Mouse (Mus musculus) erythroblast, embryonic 14.5 days (primary cell): ENCODE data around the gene Tomm70a. TPM values are rescaled to one million over a fixed set of nuclear protein-coding genes. Genes with fewer than 3 reads are reported as not detected.

Experiments used
- H3K27me3 ChIP-seq: 2 replicates; pipeline ENCODE4 v1.6.1; 2012; ENCODE audit warnings: inconsistent platforms; ENCODE audit not compliant: control insufficient read depth
- H3K36me3 ChIP-seq: 2 replicates; pipeline ENCODE4 v1.6.1; 2012; ENCODE audit warnings: mild to moderate bottlenecking, inconsistent platforms; ENCODE audit not compliant: control insufficient read depth
- H3K4me1 ChIP-seq: 2 replicates; pipeline ENCODE4 v1.6.1; 2012; ENCODE audit warnings: inconsistent platforms; ENCODE audit not compliant: control insufficient read depth
- H3K4me3 ChIP-seq: replicated peaks from 2 replicates; pipeline ENCODE3; 2012; ENCODE audit warnings: moderate library complexity, mild to moderate bottlenecking, inconsistent platforms
- H3K9me3 ChIP-seq: 2 replicates; pipeline ENCODE4 v1.6.1; 2012; ENCODE audit warnings: low read length, inconsistent platforms, mixed read lengths; ENCODE audit not compliant: control insufficient read depth
- GATA1 ChIP-seq: IDR thresholded peaks from 2 replicates; pipeline ENCODE4 v1.6.1; 2012; ENCODE audit warnings: low read length, inconsistent platforms, mixed read lengths
- TAL1 ChIP-seq: IDR thresholded peaks from 3 replicates; pipeline ENCODE4 v1.6.1; 2012; ENCODE audit warnings: low read length, inconsistent platforms, mixed read lengths
- polyA plus RNA-seq: library from polyadenylated mRNA; stranded (reverse); fragments of >175 nt; gene quantifications from 2 replicates; pipeline ENCODE4 v1.2.3, GENCODE M21; 2012

The Tomm70a gene
- polyA plus RNA-seq, 1 experiment: 0.90 TPM

DNA sequence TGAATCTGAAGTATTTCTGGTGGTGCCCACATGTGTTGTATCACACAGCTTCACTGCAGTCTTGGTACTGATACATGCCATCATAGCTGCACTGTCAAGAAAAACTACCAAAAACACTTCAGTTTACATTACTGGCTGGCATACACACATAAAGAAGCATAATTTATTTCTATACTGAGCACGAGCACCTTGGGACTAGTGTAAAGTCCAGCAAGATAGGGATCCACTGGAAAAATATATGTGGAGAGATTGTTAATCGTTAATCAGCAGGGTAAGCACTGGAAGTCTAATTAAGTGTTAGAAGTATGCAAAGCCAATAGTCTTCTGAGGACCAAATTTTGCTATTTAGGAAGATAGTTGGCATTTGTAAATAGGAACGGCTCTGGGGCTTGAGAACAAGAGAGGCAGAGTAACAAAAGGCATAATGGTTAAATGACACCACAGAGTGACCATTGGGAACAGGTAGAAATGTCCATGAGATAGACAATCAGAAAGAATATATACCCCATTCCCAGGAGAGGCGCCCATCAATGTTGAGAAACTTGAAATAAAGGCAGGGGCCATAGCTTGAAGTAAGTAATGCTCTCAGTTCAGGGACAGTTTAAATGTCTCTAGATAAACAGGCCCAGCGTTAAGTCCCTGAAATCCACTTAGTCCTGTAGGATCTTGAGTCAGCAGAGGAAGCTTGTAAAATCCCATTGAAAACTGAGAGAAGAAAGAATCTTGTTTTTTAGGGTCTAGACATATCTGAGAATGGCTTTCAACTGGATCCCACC is 15.1 kb upstream of the Tomm70a start:
- Histone ChIP-seq H3K9me3 (no peaks in the 10 kb centered on the region), H3K27me3 (no peaks in the 10 kb centered on the region; the same call in 1 of the 2 replicates), H3K4me3 (no peak overlapping the region), H3K36me3 (no peaks in the 10 kb centered on the region), H3K4me1 (no peaks in the 10 kb centered on the region)
- TF ChIP-seq GATA1 (no peak), TAL1 (no peak)

DNA sequence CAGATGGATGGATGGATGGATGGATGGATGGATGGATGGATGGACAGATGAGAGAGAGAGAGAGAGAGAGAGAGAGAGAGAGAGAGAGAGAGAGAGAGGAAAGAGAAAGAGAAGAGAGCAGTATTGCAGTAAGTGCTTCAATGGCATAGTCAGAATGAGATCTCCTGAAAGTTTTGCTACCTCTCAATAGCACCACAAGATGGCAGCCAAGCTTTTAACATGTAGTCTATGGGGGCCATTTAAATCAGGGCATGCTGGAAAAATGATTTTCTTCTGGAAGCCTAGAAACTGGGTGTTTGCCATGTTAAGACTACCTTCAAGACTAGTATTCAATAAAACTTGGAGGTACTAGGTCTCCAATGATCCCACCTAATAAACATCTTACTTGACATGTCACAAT is 5.4 kb upstream of the Tomm70a start:
- Histone ChIP-seq H3K4me3 (no peak overlapping the region), H3K9me3 (no peaks in the 10 kb centered on the region), H3K36me3 (no peaks in the 10 kb centered on the region), H3K4me1 (peaks cover 3% of the 10 kb centered on the region), H3K27me3 (peaks cover 22% of the 10 kb centered on the region)
- TF ChIP-seq TAL1 (no peak), GATA1 (no peak)

DNA sequence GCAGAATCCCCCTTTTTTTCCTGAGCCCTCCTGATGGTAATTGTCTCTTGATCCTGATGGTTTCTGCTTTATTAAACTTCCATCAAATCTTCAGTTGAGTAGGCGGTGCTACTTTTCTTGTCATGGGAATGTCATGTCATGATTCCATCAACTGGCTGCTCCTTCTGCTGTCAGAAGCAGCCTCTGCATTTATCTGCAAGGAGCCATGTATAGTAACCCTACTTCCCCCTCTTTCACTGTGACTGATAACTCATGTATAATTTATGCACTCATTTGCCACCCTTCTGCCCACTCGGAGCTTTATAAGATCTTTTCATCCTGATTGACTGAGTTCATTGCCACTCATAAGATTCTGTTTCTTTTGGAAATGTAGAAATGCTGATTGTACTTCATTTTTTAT is 3.9 kb upstream of the Tomm70a start:
- H3K9me3 ChIP-seq: no peaks in the 10 kb centered on the region
- no peaks in the 10 kb centered on the region for H3K36me3 ChIP-seq
- H3K4me3 ChIP-seq: no peak overlapping the region
- peaks cover 19% of the 10 kb centered on the region for H3K27me3 ChIP-seq
- peaks cover 13% of the 10 kb centered on the region for H3K4me1 ChIP-seq
- no peak for TF ChIP-seq GATA1
- TF ChIP-seq TAL1: no peak

DNA sequence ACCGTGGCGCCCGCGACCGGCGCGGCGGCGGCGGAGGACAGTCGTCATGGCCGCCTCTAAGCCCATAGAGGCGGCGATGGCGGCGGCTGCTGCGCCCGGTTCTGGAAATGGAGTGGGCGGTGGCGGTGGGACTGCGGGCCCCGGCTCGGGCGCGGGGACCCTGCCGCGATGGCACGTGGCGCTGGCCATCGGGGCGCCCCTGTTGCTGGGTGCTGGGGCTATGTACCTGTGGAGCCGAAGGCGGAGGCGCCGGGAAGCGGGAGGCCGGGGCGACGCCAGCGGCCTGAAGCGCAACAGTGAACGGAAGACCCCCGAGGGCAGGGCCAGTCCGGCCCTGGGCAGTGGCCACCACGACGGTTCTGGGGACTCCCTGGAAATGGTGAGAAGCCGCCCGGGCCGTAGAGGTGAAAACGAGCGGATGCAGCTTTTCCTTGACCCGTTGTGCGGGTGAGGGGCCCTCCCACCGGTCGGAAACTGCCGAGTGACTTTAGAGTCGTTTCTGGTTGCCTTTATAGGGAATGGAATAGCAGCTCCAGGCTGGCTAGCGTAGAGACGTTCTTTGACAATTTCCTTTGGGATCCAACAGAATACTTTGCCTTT is 413 bp downstream of the Tomm70a start:
- peaks cover 7% of the 10 kb centered on the region for H3K27me3 ChIP-seq
- peak overlapping the region; percentile 97 for H3K4me3 ChIP-seq
- H3K9me3 ChIP-seq: no peaks in the 10 kb centered on the region
- no peak for TF ChIP-seq TAL1
- no peak for TF ChIP-seq GATA1
- peaks cover 7% of the 10 kb centered on the region for H3K36me3 ChIP-seq
- peaks cover 32% of the 10 kb centered on the region for H3K4me1 ChIP-seq

GRCm38 (mm10) chr16:57122682-57123445 is 1.4 kb downstream of the Tomm70a start:
- H3K36me3 ChIP-seq: peaks cover 11% of the 10 kb centered on the region
- peaks cover 3% of the 10 kb centered on the region; the same call in 1 of the 2 replicates for H3K27me3 ChIP-seq
- peak overlapping the region; percentile 97 for H3K4me3 ChIP-seq
- TF ChIP-seq GATA1: peak; percentile 21; the same call in 1 of the 2 replicates
- TF ChIP-seq TAL1: no peak
- peaks cover 36% of the 10 kb centered on the region for H3K4me1 ChIP-seq
- H3K9me3 ChIP-seq: no peaks in the 10 kb centered on the region

DNA sequence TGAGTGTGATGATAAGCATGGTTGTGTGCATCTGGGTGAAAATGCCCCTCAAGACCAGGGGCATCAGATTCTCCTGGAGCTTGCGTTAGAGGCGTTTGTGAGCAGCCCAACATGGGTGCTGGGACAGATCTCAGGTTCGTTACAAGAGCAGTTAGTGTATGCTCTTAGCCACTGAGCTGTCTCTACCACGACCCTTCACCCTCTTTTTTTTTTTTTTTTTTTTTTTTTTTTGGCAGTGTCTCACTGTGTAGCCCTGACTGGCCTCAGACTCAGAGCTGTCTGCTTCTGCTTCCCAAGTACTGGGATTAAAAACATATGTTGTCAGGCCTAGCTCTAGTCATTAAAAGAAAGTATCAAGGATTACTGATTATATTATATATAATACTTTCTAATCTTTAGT is 4.8 kb downstream of the Tomm70a start:
- Histone ChIP-seq H3K36me3 (peaks cover 16% of the 10 kb centered on the region), H3K9me3 (no peaks in the 10 kb centered on the region), H3K4me3 (no peak overlapping the region), H3K4me1 (peaks cover 31% of the 10 kb centered on the region), H3K27me3 (no peaks in the 10 kb centered on the region)
- no peak for TF ChIP-seq GATA1
- TF ChIP-seq TAL1: no peak; the same call in 2 of the 3 replicates

GRCm38 (mm10) chr16:57127825-57128224 is 6.3 kb downstream of the Tomm70a start:
- no peak for TF ChIP-seq TAL1
- no peak for TF ChIP-seq GATA1
- Histone ChIP-seq H3K4me1 (peaks cover 20% of the 10 kb centered on the region), H3K36me3 (peaks cover 16% of the 10 kb centered on the region), H3K27me3 (no peaks in the 10 kb centered on the region), H3K9me3 (no peaks in the 10 kb centered on the region), H3K4me3 (no peak overlapping the region)

- H3K4me3 ChIP-seq: no peak overlapping the region
- H3K9me3 ChIP-seq: no peaks in the 10 kb centered on the region
- H3K27me3 ChIP-seq: no peaks in the 10 kb centered on the region
- TF ChIP-seq TAL1 (no peak), GATA1 (no peak)
- H3K4me1 ChIP-seq: peaks cover 6% of the 10 kb centered on the region
- H3K36me3 ChIP-seq: peaks cover 34% of the 10 kb centered on the region
Measured at GRCm38 (mm10) chr16:57130752-57131400, 9.4 kb downstream of the Tomm70a start.
